Mouse (Mus musculus): Measurements from ENCODE around the gene Col6a1. TPM values are rescaled to one million over a fixed set of nuclear protein-coding genes. Genes with fewer than 3 reads are reported as not detected.

Col6a1 gene
- polyA plus RNA-seq, 1 experiment: 13.0 TPM

DNA sequence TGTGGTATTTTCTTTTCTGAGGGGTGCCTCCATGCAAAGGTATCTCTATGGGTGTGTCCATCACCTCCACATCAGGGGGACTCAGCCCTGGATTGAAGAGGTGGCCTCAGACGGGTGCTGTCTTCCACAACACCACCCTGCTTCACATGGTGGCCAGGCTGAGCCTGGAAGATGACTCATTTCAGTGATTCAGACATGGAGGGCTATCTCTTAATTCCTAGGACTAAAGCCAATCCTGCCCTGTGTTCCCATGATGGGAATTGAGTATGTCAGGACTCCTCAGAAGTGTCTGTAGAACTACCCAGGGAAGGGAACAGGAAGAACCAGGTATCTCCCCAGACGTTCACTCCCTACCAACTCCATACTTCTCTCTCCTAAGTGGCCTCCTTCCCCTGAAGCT is 32.5 kb downstream of the Col6a1 start:
- Histone ChIP-seq H3K27ac (ENCODE audit: insufficient read depth, low read length) (no peak overlapping the region), H3K4me3 (replicated peaks; ENCODE audit: insufficient read depth, low read depth, low read length) (no peak overlapping the region), H3K4me1 (ENCODE audit: control insufficient read depth, insufficient read depth, low read length) (no peaks in the 10 kb centered on the region), H3K27me3 (ENCODE audit: control insufficient read depth, insufficient read depth, low read length) (no peaks in the 10 kb centered on the region)
- WGBS: 81% methylated on average over 2 of the region's 2 CpGs
- no peak for DNase-seq
- no peak for TF ChIP-seq POLR2A (IDR thresholded peaks at IDR 0.05; ENCODE audit: borderline replicate concordance, insufficient read depth, low read length)
- no peak for TF ChIP-seq CTCF (IDR thresholded peaks at IDR 0.05; ENCODE audit: borderline replicate concordance, insufficient read depth, low read depth, low read length)

DNA sequence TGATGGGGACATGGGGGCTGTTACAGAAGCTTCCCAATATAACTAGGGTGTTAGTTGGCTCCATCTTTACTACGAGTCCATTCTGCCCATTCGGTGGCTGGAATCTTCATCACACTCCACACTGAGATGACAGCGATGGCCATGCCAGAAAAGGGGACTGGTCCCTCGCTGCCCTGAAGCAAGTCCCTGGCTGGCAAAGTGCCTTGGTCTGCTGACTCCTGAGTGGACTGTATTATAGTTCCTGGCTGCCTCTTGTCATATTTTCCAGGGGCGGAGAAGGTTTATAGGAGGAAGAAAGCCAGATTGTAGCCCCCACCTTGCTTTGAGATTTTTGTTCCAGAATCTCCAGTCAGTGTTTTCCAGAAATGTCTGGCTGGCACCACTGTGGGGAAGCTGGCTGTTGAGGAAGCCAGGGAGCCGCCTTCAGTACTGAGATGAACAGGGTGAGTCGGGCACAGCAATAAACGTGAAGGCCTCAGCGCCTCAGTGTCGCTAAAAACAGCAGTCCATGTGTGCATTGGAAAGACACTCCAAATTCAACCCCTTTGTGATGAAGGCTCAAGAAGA is 40.4 kb downstream of the Col6a1 start:
- Histone ChIP-seq H3K4me3 (replicated peaks; ENCODE audit: insufficient read depth, low read depth, low read length) (no peak overlapping the region), H3K27ac (ENCODE audit: insufficient read depth, low read length) (no peak overlapping the region), H3K4me1 (ENCODE audit: control insufficient read depth, insufficient read depth, low read length) (no peaks in the 10 kb centered on the region), H3K27me3 (ENCODE audit: control insufficient read depth, insufficient read depth, low read length) (no peaks in the 10 kb centered on the region)
- no peak for DNase-seq
- 53% methylated on average over 10 of the region's 10 CpGs for WGBS
- TF ChIP-seq CTCF (IDR thresholded peaks at IDR 0.05; ENCODE audit: borderline replicate concordance, insufficient read depth, low read depth, low read length) (no peak), POLR2A (IDR thresholded peaks at IDR 0.05; ENCODE audit: borderline replicate concordance, insufficient read depth, low read length) (no peak)

GRCm38 (mm10) chr10:76683977-76684376 is 42.0 kb downstream of the Col6a1 start:
- no peaks in the 10 kb centered on the region for H3K4me1 ChIP-seq (ENCODE audit: control insufficient read depth, insufficient read depth, low read length)
- 87% methylated on average over 12 of the region's 12 CpGs for WGBS
- H3K27me3 ChIP-seq (ENCODE audit: control insufficient read depth, insufficient read depth, low read length): no peaks in the 10 kb centered on the region
- H3K4me3 ChIP-seq (replicated peaks; ENCODE audit: insufficient read depth, low read depth, low read length): no peak overlapping the region
- no peak overlapping the region for H3K27ac ChIP-seq (ENCODE audit: insufficient read depth, low read length)
- DNase-seq: no peak
- TF ChIP-seq POLR2A (IDR thresholded peaks at IDR 0.05; ENCODE audit: borderline replicate concordance, insufficient read depth, low read length) (no peak), CTCF (IDR thresholded peaks at IDR 0.05; ENCODE audit: borderline replicate concordance, insufficient read depth, low read depth, low read length) (no peak)

DNA sequence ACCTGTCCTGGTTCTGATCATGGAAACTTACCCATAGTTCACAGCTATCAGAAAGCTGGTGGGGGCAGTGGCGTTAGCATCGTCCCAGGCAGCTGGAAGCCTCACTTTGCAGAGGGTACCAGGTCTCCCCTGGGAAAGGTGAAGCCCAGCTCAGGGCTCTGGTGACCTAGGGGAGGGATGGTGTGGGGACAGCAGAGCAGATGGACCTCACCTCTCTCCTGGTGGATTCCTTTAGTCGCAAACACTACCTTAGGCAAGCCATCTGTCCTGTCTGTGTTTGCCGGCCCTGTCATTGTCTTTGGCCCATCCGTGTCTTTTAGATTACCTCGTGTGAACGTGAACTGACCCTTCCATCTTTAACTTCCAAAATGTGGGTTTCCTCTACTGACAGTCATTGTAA is 42.5 kb downstream of the Col6a1 start:
- H3K27me3 ChIP-seq (ENCODE audit: control insufficient read depth, insufficient read depth, low read length): no peaks in the 10 kb centered on the region
- no peak for TF ChIP-seq CTCF (IDR thresholded peaks at IDR 0.05; ENCODE audit: borderline replicate concordance, insufficient read depth, low read depth, low read length)
- no peak for TF ChIP-seq POLR2A (IDR thresholded peaks at IDR 0.05; ENCODE audit: borderline replicate concordance, insufficient read depth, low read length)
- WGBS: 42% methylated on average over 7 of the region's 7 CpGs
- no peak overlapping the region for H3K27ac ChIP-seq (ENCODE audit: insufficient read depth, low read length)
- no peak overlapping the region for H3K4me3 ChIP-seq (replicated peaks; ENCODE audit: insufficient read depth, low read depth, low read length)
- no peaks in the 10 kb centered on the region for H3K4me1 ChIP-seq (ENCODE audit: control insufficient read depth, insufficient read depth, low read length)
- no peak for DNase-seq

GRCm38 (mm10) chr10:76681882-76682281 is 44.1 kb downstream of the Col6a1 start:
- DNase-seq: no peak
- Histone ChIP-seq H3K27ac (ENCODE audit: insufficient read depth, low read length) (no peak overlapping the region), H3K4me3 (replicated peaks; ENCODE audit: insufficient read depth, low read depth, low read length) (no peak overlapping the region), H3K27me3 (ENCODE audit: control insufficient read depth, insufficient read depth, low read length) (no peaks in the 10 kb centered on the region), H3K4me1 (ENCODE audit: control insufficient read depth, insufficient read depth, low read length) (no peaks in the 10 kb centered on the region)
- 46% methylated on average over 3 of the region's 3 CpGs for WGBS
- TF ChIP-seq POLR2A (IDR thresholded peaks at IDR 0.05; ENCODE audit: borderline replicate concordance, insufficient read depth, low read length) (no peak), CTCF (IDR thresholded peaks at IDR 0.05; ENCODE audit: borderline replicate concordance, insufficient read depth, low read depth, low read length) (no peak)

- Histone ChIP-seq H3K4me3 (replicated peaks; ENCODE audit: insufficient read depth, low read depth, low read length) (no peak overlapping the region), H3K27ac (ENCODE audit: insufficient read depth, low read length) (no peak overlapping the region), H3K27me3 (ENCODE audit: control insufficient read depth, insufficient read depth, low read length) (no peaks in the 10 kb centered on the region), H3K4me1 (ENCODE audit: control insufficient read depth, insufficient read depth, low read length) (no peaks in the 10 kb centered on the region)
- DNase-seq: no peak
- 91% methylated on average over 6 of the region's 6 CpGs for WGBS
- no peak for TF ChIP-seq POLR2A (IDR thresholded peaks at IDR 0.05; ENCODE audit: borderline replicate concordance, insufficient read depth, low read length)
- TF ChIP-seq CTCF (IDR thresholded peaks at IDR 0.05; ENCODE audit: borderline replicate concordance, insufficient read depth, low read depth, low read length): no peak
These were observed 45.0 kb downstream of the Col6a1 start for GRCm38 (mm10) chr10:76680758-76681650.

GRCm38 (mm10) chr10:76678122-76678521 is 47.8 kb downstream of the Col6a1 start:
- no peak overlapping the region for H3K4me3 ChIP-seq (replicated peaks; ENCODE audit: insufficient read depth, low read depth, low read length)
- TF ChIP-seq CTCF (IDR thresholded peaks at IDR 0.05; ENCODE audit: borderline replicate concordance, insufficient read depth, low read depth, low read length): no peak
- no peak for TF ChIP-seq POLR2A (IDR thresholded peaks at IDR 0.05; ENCODE audit: borderline replicate concordance, insufficient read depth, low read length)
- 53% methylated on average over 7 of the region's 7 CpGs for WGBS
- no peaks in the 10 kb centered on the region for H3K27me3 ChIP-seq (ENCODE audit: control insufficient read depth, insufficient read depth, low read length)
- DNase-seq: no peak
- no peak overlapping the region for H3K27ac ChIP-seq (ENCODE audit: insufficient read depth, low read length)
- no peaks in the 10 kb centered on the region for H3K4me1 ChIP-seq (ENCODE audit: control insufficient read depth, insufficient read depth, low read length)

GRCm38 (mm10) chr10:76675268-76675667 is 50.7 kb downstream of the Col6a1 start:
- DNase-seq: no peak
- Histone ChIP-seq H3K4me1 (ENCODE audit: control insufficient read depth, insufficient read depth, low read length) (no peaks in the 10 kb centered on the region), H3K4me3 (replicated peaks; ENCODE audit: insufficient read depth, low read depth, low read length) (no peak overlapping the region), H3K27me3 (ENCODE audit: control insufficient read depth, insufficient read depth, low read length) (no peaks in the 10 kb centered on the region), H3K27ac (ENCODE audit: insufficient read depth, low read length) (no peak overlapping the region)
- TF ChIP-seq POLR2A (IDR thresholded peaks at IDR 0.05; ENCODE audit: borderline replicate concordance, insufficient read depth, low read length): no peak
- TF ChIP-seq CTCF (IDR thresholded peaks at IDR 0.05; ENCODE audit: borderline replicate concordance, insufficient read depth, low read depth, low read length): no peak
- 83% methylated on average over 2 of the region's 2 CpGs for WGBS
